Mouse (Mus musculus): ENCODE data around the gene Nsun2.

- TF ChIP-seq CTCF (IDR thresholded peaks at IDR 0.05; ENCODE audit: control insufficient read depth, insufficient read depth, low read length), result no peak
- no peak for TF ChIP-seq POLR2A (IDR thresholded peaks at IDR 0.05; ENCODE audit: borderline replicate concordance, control insufficient read depth, low read depth, low read length)
Observed at GRCm38 (mm10) chr13:69582411-69582810, 48.9 kb downstream of the Nsun2 start.

Data from bone marrow, adult 2 months (tissue).